Mouse (Mus musculus) cerebellum, adult 2 months (tissue): ENCODE data around the gene Amn1. TPM values are rescaled to one million over a fixed set of nuclear protein-coding genes. Genes with fewer than 3 reads are reported as not detected.

Experiments used
- DNase-seq, 2 experiments: peaks; one replicate each; pipeline ENCODE4 v3.0.0; 2021
- H3K27ac ChIP-seq: fragments of 200-500 bp; 2 replicates; pipeline ENCODE4 v1.5.1; 2012; ENCODE audit warnings: low read length, control low read depth, inconsistent platforms; ENCODE audit not compliant: insufficient read depth
- H3K27me3 ChIP-seq: fragments of 200-500 bp; 2 replicates; pipeline ENCODE4 v1.6.1; 2012; ENCODE audit warnings: inconsistent platforms, mild to moderate bottlenecking, low read length, moderate library complexity; ENCODE audit not compliant: control insufficient read depth, insufficient read depth
- H3K4me1 ChIP-seq: fragments of 200-500 bp; 2 replicates; pipeline ENCODE4 v1.6.1; 2011; ENCODE audit warnings: low read length; ENCODE audit not compliant: control insufficient read depth, insufficient read depth
- H3K4me3 ChIP-seq: fragments of 200-500 bp; replicated peaks from 2 replicates; pipeline ENCODE3; 2011; ENCODE audit warnings: mild to moderate bottlenecking, low read depth, low read length, control low read depth; ENCODE audit not compliant: insufficient read depth
- CTCF ChIP-seq: fragments of 200-500 bp; IDR thresholded peaks from 2 replicates; pipeline ENCODE4 v1.5.1; 2011; ENCODE audit warnings: low read depth, mild to moderate bottlenecking, control low read depth, low read length, moderate library complexity, borderline replicate concordance; ENCODE audit not compliant: insufficient read depth
- POLR2A ChIP-seq: fragments of 200-500 bp; IDR thresholded peaks from 2 replicates; pipeline ENCODE4 v1.6.1; 2011; ENCODE audit warnings: low read length, control low read depth, borderline replicate concordance; ENCODE audit not compliant: insufficient read depth
- WGBS: fragments of 180-500 bp; shearing (Covaris S2); methylation state at CpG from one replicate; pipeline ENCODE4 v1.1.7; 2018; 5-methylcytosine and 5-hydroxymethylcytosine counted together
- polyA plus RNA-seq: library from polyadenylated mRNA; depleted of rRNA; stranded (reverse); fragments of >200 nt; gene quantifications from 2 replicates; pipeline ENCODE4 v1.2.3, GENCODE M21; 2012

Amn1 gene
- polyA plus RNA-seq, 1 experiment = 19.0 TPM

DNA sequence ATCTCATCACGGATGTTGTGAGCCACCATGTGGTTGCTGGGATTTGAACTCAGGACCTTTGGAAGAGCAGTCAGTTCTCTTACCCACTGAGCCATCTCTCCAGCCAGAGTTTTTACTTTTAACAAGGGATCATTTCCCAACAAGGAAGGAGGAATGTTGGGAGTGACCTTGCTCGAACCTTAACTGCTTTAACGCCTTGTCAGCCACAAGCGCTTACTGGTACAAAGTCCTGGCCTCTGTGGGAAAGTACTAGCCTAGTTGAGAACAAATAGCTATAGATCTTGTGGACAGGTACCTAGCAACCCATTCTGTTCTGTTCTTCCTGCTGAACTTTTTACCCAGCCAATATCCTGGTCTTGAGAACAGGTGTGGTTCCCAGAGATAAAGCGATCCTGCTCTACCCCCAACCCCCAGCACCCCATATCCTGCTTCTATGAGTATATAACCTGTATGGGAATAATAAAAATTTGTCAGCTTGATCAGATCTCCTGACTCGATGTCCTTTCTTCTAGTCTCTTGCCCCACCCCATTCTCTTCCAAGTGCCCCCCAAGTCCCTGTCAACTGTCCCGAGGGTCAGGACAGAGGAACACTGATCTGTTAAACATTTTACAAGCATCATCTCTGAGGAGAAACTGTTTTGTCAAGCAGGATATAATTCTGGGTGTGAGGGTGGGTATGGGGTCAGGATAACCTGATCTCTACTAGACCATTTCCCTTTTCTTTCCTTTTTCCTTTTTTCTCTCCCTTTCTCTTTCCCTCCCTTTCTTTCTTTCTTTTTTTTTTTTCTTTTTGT is 39.9 kb downstream of the Amn1 start:
- no peak overlapping the region for H3K4me3 ChIP-seq
- no peaks in the 10 kb centered on the region for H3K4me1 ChIP-seq
- no peak overlapping the region for H3K27ac ChIP-seq
- TF ChIP-seq POLR2A = no peak
- no peak for TF ChIP-seq CTCF
- no peaks in the 10 kb centered on the region for H3K27me3 ChIP-seq
- no peak for DNase-seq
- WGBS = 94% methylated on average over 7 of the region's 7 CpGs

GRCm38 (mm10) chr6:149145143-149145542 is 43.4 kb downstream of the Amn1 start:
- DNase-seq = no peak
- 100% methylated on average over 1 of the region's 1 CpGs for WGBS
- TF ChIP-seq POLR2A (no peak), CTCF (no peak)
- Histone ChIP-seq H3K4me1 (no peaks in the 10 kb centered on the region), H3K27me3 (no peaks in the 10 kb centered on the region), H3K27ac (no peak overlapping the region), H3K4me3 (no peak overlapping the region)

- Histone ChIP-seq H3K4me3 (peak overlapping the region; percentile 65), H3K27me3 (no peaks in the 10 kb centered on the region), H3K4me1 (no peaks in the 10 kb centered on the region), H3K27ac (no peak overlapping the region)
- DNase-seq = peak; percentile 69 to 74
- no peak for TF ChIP-seq POLR2A
- no peak for TF ChIP-seq CTCF
- WGBS = 4% methylated on average over 36 of the region's 36 CpGs
Observed at GRCm38 (mm10) chr6:149141393-149142173, 46.9 kb downstream of the Amn1 start.

- no peak within 1 kb of the TSS for H3K27ac ChIP-seq
- 71% methylated on average over 1 of the region's 1 CpGs for WGBS
Observed at GRCm38 (mm10) chr6:149139471-149139870, 49.0 kb downstream of the Amn1 start, which contains the start of gene Etfbkmt. Gene Etfbkmt (plus strand): TSS chr6:149139849.

GRCm38 (mm10) chr6:149139011-149139410 is 49.5 kb downstream of the Amn1 start:
- no peak overlapping the region for H3K27ac ChIP-seq
- no peaks in the 10 kb centered on the region for H3K27me3 ChIP-seq
- H3K4me3 ChIP-seq = no peak overlapping the region
- DNase-seq = no peak
- H3K4me1 ChIP-seq = no peaks in the 10 kb centered on the region
- WGBS = 87% methylated on average over 3 of the region's 3 CpGs
- TF ChIP-seq POLR2A (no peak), CTCF (no peak)

More at GRCm38 (mm10) chr6:149139471-149139870, 49.0 kb downstream of the Amn1 start, which contains the start of gene Etfbkmt:
- DNase-seq = no peak
- no peak for TF ChIP-seq POLR2A
- TF ChIP-seq CTCF = no peak
- Histone ChIP-seq H3K27me3 (no peaks in the 10 kb centered on the region), H3K4me1 (no peaks in the 10 kb centered on the region), H3K4me3 (no peak within 1 kb of the TSS)

DNA sequence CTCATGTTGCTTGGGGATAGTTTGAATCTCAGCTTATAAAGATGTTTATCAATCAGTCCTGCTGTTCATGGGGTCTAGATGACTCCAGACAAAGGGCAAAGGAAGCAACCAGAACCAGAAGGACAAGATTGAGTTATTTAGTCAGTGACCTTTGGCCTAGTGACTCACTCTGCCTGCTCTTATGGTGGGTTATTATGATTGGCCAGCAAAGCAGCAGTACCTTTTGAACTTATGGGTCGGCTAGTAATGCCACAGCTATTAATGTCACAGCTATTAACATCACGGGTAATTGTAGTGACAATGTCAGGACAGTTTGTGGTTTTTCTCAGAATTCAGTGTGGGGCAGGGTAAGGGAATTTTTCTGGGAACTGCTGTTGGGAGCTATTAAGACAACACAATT is 50.6 kb downstream of the Amn1 start:
- no peak for TF ChIP-seq POLR2A
- no peak for TF ChIP-seq CTCF
- no peak for DNase-seq
- no peaks in the 10 kb centered on the region for H3K27me3 ChIP-seq
- no peaks in the 10 kb centered on the region for H3K4me1 ChIP-seq
- no peak overlapping the region for H3K27ac ChIP-seq
- 80% methylated on average over 2 of the region's 2 CpGs for WGBS
- H3K4me3 ChIP-seq = no peak overlapping the region

GRCm38 (mm10) chr6:149135631-149136030 is 52.9 kb downstream of the Amn1 start:
- Histone ChIP-seq H3K27me3 (no peaks in the 10 kb centered on the region), H3K4me3 (no peak overlapping the region), H3K4me1 (no peaks in the 10 kb centered on the region), H3K27ac (no peak overlapping the region)
- 80% methylated on average over 6 of the region's 6 CpGs for WGBS
- no peak for TF ChIP-seq CTCF
- no peak for TF ChIP-seq POLR2A
- no peak for DNase-seq
